Mouse (Mus musculus) liver, embryonic 13.5 days (tissue): ENCODE results near the gene Slc39a11. TPM values are rescaled to one million over a fixed set of nuclear protein-coding genes. Genes with fewer than 3 reads are reported as not detected.

Source experiments
- ATAC-seq: fragments of 200-750 bp; cut with Nextera tagmentation; 2 replicates; pipeline ENCODE4 v1.8.0; 2017; ENCODE audit warnings: low read depth, mild to moderate bottlenecking, moderate number of reproducible peaks, moderate library complexity
- DNase-seq: peaks from one replicate; pipeline ENCODE4 v3.0.0; 2022
- H3K27ac ChIP-seq: fragments of 300-500 bp; sonication (generic); 2 replicates; pipeline ENCODE4 v1.5.1; 2015; ENCODE audit warnings: moderate library complexity, mild to moderate bottlenecking, inconsistent platforms
- H3K27me3 ChIP-seq: fragments of 300-500 bp; sonication (generic); 2 replicates; pipeline ENCODE4 v1.6.1; 2015; ENCODE audit warnings: mild to moderate bottlenecking, inconsistent platforms
- H3K36me3 ChIP-seq: fragments of 300-500 bp; sonication (generic); 2 replicates; pipeline ENCODE4 v1.6.1; 2015; ENCODE audit warnings: mild to moderate bottlenecking, inconsistent platforms
- H3K4me1 ChIP-seq: fragments of 300-500 bp; sonication (generic); replicated peaks from 2 replicates; pipeline ENCODE4 v1.6.1; 2015; ENCODE audit warnings: inconsistent platforms
- H3K4me2 ChIP-seq: fragments of 300-500 bp; sonication (generic); 2 replicates; pipeline ENCODE4 v1.6.1; 2015; ENCODE audit warnings: inconsistent platforms, mild to moderate bottlenecking, moderate library complexity
- H3K4me3 ChIP-seq: fragments of 300-500 bp; sonication (generic); replicated peaks from 2 replicates; pipeline ENCODE4 v1.5.1; 2015; ENCODE audit warnings: mild to moderate bottlenecking, inconsistent platforms
- H3K9ac ChIP-seq: fragments of 300-500 bp; sonication (generic); 2 replicates; pipeline ENCODE4 v1.6.1; 2015; ENCODE audit warnings: mild to moderate bottlenecking, inconsistent platforms
- H3K9me3 ChIP-seq: fragments of 300-500 bp; sonication (generic); replicated peaks from 2 replicates; pipeline ENCODE4 v1.6.1; 2016; ENCODE audit warnings: inconsistent platforms
- WGBS: fragments of 180-500 bp; shearing (Covaris S2); methylation state at CpG from one replicate; pipeline ENCODE4 v1.1.7; 2015; ENCODE audit not compliant: insufficient replicate concordance; 5-methylcytosine and 5-hydroxymethylcytosine counted together
- polyA plus RNA-seq: library from polyadenylated mRNA; unstranded; fragments of >200 nt; fragmentation: Nextera tagmentation; extraction: Ambion mirVana; gene quantifications from 2 replicates; pipeline ENCODE4 v1.2.1, GENCODE M21; 2015

The Slc39a11 gene
- polyA plus RNA-seq, 1 experiment from 2014 or later: 15.0 TPM

DNA sequence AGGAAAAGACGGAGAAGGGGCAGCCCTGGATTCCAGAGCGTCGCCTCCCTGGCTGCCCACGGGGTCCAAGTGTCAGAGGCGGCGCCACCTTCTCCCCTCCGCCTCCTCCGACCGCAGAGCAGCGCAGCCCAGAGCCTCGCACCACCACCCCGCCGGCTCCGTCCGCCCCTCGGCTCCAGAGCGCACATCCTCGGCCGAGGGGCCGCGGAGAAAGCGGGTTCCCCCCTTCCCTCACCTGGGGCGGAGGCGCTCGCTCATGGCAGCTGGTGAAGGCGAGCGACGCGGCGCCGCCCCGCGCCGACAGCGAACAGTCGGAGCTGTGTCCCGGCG lies 33.7 kb upstream of the Slc39a11 start:
- Histone ChIP-seq H3K9me3 (no peaks in the 10 kb centered on the region), H3K4me3 (peak overlapping the region; percentile 98), H3K36me3 (peaks cover 19% of the 10 kb centered on the region), H3K27me3 (no peaks in the 10 kb centered on the region), H3K4me1 (peaks cover 63% of the 10 kb centered on the region), H3K4me2 (peak overlapping the region; percentile 89), H3K27ac (peak overlapping the region; percentile 99), H3K9ac (peak overlapping the region; percentile 98)
- no peak for DNase-seq
- WGBS: under 1% methylated on average over 23 of the region's 38 CpGs
- ATAC-seq: no peak

DNA sequence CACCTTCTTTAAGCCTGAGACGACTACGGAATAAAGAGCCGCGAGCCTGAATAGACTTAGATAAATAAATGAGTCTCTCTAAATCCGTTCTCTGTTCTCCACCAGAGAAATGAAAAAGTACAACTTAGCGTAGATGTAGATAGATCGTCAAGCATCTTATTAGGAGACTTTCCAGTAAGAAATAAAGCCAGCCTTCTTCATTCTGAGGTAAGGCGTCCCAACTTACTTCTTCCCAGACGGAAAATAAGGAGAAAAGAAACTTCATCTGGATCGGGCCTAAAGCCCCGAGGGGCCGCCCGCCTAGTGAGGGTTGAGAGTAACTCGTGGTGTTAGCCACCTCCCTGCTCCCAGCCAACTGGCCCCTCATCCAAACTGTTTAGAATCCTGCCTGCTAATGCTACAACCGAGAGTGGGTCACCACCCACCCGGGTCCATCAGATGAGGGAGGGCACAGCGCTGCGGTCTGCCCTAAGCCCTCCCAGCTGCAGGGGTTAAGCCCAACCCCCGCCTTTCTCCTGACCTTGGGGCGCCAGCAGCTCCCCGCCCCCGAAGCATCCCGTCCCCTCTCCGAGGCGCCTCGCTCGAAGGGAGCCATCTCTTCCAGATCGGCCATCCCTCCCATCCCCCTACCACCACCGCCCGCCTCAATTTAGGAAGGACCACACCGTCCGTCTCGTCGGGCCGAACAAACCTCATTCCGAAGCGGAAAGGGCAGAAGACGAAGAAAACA lies 33.2 kb upstream of the Slc39a11 start:
- ATAC-seq: peak; percentile 74
- Histone ChIP-seq H3K4me2 (peak overlapping the region; percentile 89), H3K4me1 (peaks cover 68% of the 10 kb centered on the region), H3K36me3 (peaks cover 19% of the 10 kb centered on the region), H3K9ac (peak overlapping the region; percentile 98), H3K9me3 (no peaks in the 10 kb centered on the region), H3K4me3 (peak overlapping the region; percentile 98), H3K27ac (peak overlapping the region; percentile 99), H3K27me3 (no peaks in the 10 kb centered on the region)
- peak; percentile 78 for DNase-seq
- 4% methylated on average over 38 of the region's 38 CpGs for WGBS

GRCm38 (mm10) chr11:113681979-113682378 lies 32.1 kb upstream of the Slc39a11 start:
- Histone ChIP-seq H3K4me2 (peak overlapping the region; percentile 89), H3K27me3 (no peaks in the 10 kb centered on the region), H3K36me3 (peaks cover 23% of the 10 kb centered on the region), H3K27ac (peak overlapping the region; percentile 99), H3K9ac (peak overlapping the region; percentile 98), H3K9me3 (no peaks in the 10 kb centered on the region), H3K4me1 (peaks cover 72% of the 10 kb centered on the region), H3K4me3 (peak overlapping the region; percentile 98)
- DNase-seq (no peak), ATAC-seq (no peak)

DNA sequence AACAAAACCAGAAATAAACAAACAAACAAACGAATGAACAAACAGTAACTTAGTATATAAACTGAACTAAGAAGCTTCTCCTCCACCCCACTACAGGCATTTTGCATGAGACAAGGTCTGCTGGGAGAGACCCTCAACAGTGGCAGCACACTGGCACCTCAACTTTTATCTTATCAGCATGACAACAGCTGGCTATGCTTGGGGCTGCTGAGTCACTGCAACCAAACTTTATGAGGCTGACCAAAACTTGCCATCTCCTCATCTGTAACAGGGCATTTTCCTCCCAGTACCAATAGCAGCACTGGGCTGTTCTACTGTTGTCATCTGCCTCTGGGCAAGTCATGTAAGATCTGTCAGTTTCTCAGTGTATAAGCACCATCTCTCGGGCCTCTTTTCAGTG lies 31.1 kb upstream of the Slc39a11 start:
- Histone ChIP-seq H3K27ac (peak overlapping the region; percentile 99), H3K9me3 (no peaks in the 10 kb centered on the region), H3K4me2 (peak overlapping the region; percentile 89), H3K4me1 (peaks cover 63% of the 10 kb centered on the region), H3K4me3 (peak overlapping the region; percentile 98), H3K27me3 (no peaks in the 10 kb centered on the region), H3K36me3 (peaks cover 33% of the 10 kb centered on the region), H3K9ac (peak overlapping the region; percentile 98)
- 27% methylated on average over 2 of the region's 2 CpGs for WGBS
- ATAC-seq (peak; percentile 69), DNase-seq (peak; percentile 82)

DNA sequence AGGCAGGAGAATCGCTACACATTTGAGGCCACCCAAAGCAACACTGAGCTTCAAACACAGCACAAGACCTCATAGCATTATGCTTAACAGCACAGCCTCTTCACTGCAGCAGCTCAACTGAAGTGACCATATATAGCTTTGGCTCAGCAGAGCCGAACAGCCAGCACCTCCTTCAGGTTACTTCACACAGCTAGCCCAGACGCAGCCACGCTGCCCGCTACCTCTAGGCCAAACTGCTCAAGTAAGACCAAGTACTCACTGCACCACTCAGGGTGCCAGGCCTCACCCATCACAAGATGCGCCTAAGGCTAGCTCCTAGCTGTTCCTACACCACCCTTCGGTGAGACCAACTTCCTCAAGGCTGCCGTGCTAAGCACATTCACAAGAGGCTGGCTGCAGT lies 28.5 kb upstream of the Slc39a11 start:
- DNase-seq (no peak), ATAC-seq (no peak)
- Histone ChIP-seq H3K27ac (peak overlapping the region; percentile 21; the same call in 1 of the 2 replicates), H3K4me1 (peaks cover 55% of the 10 kb centered on the region), H3K4me3 (no peak overlapping the region), H3K4me2 (peak overlapping the region; percentile 0; the same call in 1 of the 2 replicates), H3K9ac (peak overlapping the region; percentile 11), H3K9me3 (no peaks in the 10 kb centered on the region), H3K27me3 (no peaks in the 10 kb centered on the region), H3K36me3 (peaks cover 59% of the 10 kb centered on the region)
- WGBS: 78% methylated on average over 8 of the region's 8 CpGs

DNA sequence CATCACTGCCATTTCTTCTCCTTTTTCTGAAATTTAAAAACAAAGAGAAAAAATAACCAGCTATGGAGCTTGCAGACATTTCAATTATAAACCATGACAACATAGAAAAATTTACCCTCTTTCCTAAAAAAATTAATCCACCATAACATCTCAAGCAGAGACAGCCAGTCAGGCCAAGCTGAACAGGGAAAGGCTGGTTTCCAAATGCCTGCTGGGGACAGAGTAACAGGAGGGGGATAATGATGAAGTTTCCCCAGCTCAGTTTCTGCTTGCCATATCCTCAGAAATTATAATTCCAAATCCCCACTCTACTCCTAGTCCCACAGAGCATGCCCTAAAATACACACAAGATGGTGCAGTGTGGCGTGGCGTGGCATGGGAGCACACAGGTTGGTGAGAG lies 27.5 kb upstream of the Slc39a11 start:
- Histone ChIP-seq H3K27ac (no peak overlapping the region), H3K9me3 (no peaks in the 10 kb centered on the region), H3K27me3 (no peaks in the 10 kb centered on the region), H3K9ac (no peak overlapping the region), H3K36me3 (peaks cover 69% of the 10 kb centered on the region), H3K4me2 (no peak overlapping the region), H3K4me3 (no peak overlapping the region), H3K4me1 (peaks cover 58% of the 10 kb centered on the region)
- no peak for ATAC-seq
- DNase-seq: no peak
- 98% methylated on average over 2 of the region's 2 CpGs for WGBS

GRCm38 (mm10) chr11:113676847-113677246 lies 27.0 kb upstream of the Slc39a11 start:
- Histone ChIP-seq H3K9me3 (no peaks in the 10 kb centered on the region), H3K36me3 (peaks cover 74% of the 10 kb centered on the region), H3K4me1 (peaks cover 56% of the 10 kb centered on the region), H3K4me2 (no peak overlapping the region), H3K9ac (no peak overlapping the region), H3K4me3 (no peak overlapping the region), H3K27ac (no peak overlapping the region), H3K27me3 (no peaks in the 10 kb centered on the region)
- 92% methylated on average over 2 of the region's 2 CpGs for WGBS
- ATAC-seq: no peak
- no peak for DNase-seq

DNA sequence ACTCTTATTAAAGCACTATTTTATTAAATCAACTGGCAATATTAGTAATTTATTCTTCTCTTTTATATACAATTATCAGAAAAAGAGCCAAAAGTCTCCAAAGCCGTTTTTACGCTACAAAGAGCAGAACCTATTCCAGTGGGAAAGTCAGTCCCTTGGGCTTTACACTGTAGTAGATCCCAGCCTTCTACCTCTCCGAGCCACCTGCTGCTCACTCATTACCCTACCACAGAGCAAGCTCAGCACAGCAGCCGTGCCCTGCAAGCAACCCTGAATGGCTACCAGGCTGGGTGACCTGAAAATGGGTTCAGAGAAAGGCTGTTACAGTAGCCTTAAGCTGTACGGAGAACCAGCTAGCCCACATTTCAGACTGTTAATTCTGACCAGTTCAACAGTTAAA lies 24.7 kb upstream of the Slc39a11 start:
- peaks cover 91% of the 10 kb centered on the region for H3K36me3 ChIP-seq
- DNase-seq (no peak), ATAC-seq (no peak)
- H3K27me3 ChIP-seq: no peaks in the 10 kb centered on the region
- no peak overlapping the region for H3K4me2 ChIP-seq
- WGBS: 88% methylated on average over 5 of the region's 5 CpGs
- no peak overlapping the region for H3K4me3 ChIP-seq
- H3K27ac ChIP-seq: no peak overlapping the region
- H3K9me3 ChIP-seq: no peaks in the 10 kb centered on the region
- H3K9ac ChIP-seq: no peak overlapping the region
- H3K4me1 ChIP-seq: peaks cover 53% of the 10 kb centered on the region

- H3K9ac ChIP-seq: no peak overlapping the region
- no peak overlapping the region for H3K4me2 ChIP-seq
- WGBS: 96% methylated on average over 4 of the region's 4 CpGs
- H3K9me3 ChIP-seq: no peaks in the 10 kb centered on the region
- ATAC-seq: no peak
- H3K4me1 ChIP-seq: peaks cover 55% of the 10 kb centered on the region
- peaks cover 97% of the 10 kb centered on the region for H3K36me3 ChIP-seq
- H3K27ac ChIP-seq: no peak overlapping the region
- no peak overlapping the region for H3K4me3 ChIP-seq
- H3K27me3 ChIP-seq: no peaks in the 10 kb centered on the region
- no peak for DNase-seq
These were observed 23.7 kb upstream of the Slc39a11 start for GRCm38 (mm10) chr11:113673614-113674013.

DNA sequence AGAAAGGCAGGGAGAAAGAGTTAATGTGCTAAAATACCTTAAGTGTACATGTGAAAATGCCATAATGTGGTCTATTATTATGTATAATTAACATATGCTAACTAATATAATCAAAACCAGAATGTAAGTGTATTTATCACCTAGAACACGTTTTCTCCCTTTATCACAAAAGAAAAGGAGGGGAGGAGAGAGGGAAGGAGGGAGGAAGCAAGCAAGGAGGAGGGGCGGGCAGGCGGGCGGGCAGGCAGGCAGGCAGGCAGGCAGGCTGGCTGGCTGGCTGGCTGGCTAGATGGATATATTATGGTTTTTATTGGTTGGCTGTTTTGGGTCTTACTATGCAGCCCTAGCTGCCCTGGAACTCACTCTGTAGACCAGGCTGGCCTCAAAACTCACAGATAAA lies 19.8 kb upstream of the Slc39a11 start:
- Histone ChIP-seq H3K27ac (peak overlapping the region; percentile 45; the same call in 1 of the 2 replicates), H3K9ac (no peak overlapping the region), H3K9me3 (no peaks in the 10 kb centered on the region), H3K4me1 (peaks cover 78% of the 10 kb centered on the region), H3K36me3 (peaks cover 91% of the 10 kb centered on the region), H3K4me2 (no peak overlapping the region), H3K4me3 (no peak overlapping the region), H3K27me3 (no peaks in the 10 kb centered on the region)
- WGBS: 40% methylated on average over 4 of the region's 4 CpGs
- no peak for DNase-seq
- peak; percentile 28; the same call in 1 of the 2 replicates for ATAC-seq

DNA sequence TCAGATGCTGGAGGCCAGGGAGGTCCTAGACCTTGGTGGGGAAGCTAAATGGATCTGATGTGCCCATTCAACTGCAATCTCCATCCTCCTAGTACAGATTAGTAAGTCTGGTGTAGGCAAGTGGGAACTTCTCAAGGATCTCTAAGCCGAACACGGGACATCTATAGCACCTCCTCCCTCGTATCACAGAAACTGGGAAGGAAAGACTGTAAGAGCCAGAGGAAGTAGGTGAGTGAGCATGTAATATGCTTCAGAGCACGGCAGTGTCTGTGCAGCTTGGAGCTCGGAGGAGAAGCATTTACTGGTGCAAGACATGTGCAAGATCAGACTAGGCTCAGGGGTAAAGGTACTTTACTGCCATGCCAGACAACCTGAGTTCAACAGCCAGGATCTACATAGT lies 19.0 kb upstream of the Slc39a11 start:
- Histone ChIP-seq H3K9me3 (no peaks in the 10 kb centered on the region), H3K27me3 (no peaks in the 10 kb centered on the region), H3K36me3 (peaks cover 91% of the 10 kb centered on the region), H3K4me2 (no peak overlapping the region), H3K4me3 (no peak overlapping the region), H3K4me1 (peaks cover 77% of the 10 kb centered on the region), H3K9ac (no peak overlapping the region), H3K27ac (peak overlapping the region; percentile 82; the same call in 1 of the 2 replicates)
- DNase-seq (no peak), ATAC-seq (no peak)
- 84% methylated on average over 5 of the region's 5 CpGs for WGBS

DNA sequence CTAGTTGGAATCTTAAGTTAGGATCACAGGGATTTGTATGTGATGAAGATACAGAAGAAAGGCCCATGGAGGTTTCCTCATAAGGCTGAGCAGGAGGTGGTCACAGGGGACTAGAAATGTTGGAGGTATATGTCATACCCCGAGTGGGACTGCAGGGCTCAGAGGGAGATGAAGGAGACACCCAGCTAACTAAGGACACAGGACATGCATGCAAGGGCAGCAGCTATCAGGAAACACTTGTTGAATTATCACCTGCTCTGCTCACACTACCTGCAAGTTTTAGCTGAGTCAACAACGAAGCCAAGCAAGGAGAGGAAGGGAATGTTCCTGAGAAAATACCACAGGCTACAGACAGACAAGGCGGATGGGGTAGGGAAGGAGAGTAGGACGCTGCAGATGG lies 17.8 kb upstream of the Slc39a11 start:
- peak overlapping the region; percentile 82 for H3K27ac ChIP-seq
- H3K27me3 ChIP-seq: no peaks in the 10 kb centered on the region
- no peak for ATAC-seq
- H3K9me3 ChIP-seq: no peaks in the 10 kb centered on the region
- H3K4me3 ChIP-seq: no peak overlapping the region
- H3K4me2 ChIP-seq: no peak overlapping the region
- no peak for DNase-seq
- peaks cover 91% of the 10 kb centered on the region for H3K36me3 ChIP-seq
- H3K9ac ChIP-seq: 0 out of 2 replicates have a peak overlapping the region, but pooled peaks have one; percentile 57
- WGBS: 70% methylated on average over 4 of the region's 4 CpGs
- peaks cover 70% of the 10 kb centered on the region for H3K4me1 ChIP-seq
